Mouse (Mus musculus) layer of hippocampus, postnatal 14 days (tissue): Measurements from ENCODE around the gene Ceacam13. TPM values are rescaled to one million over a fixed set of nuclear protein-coding genes. Genes with fewer than 3 reads are reported as not detected.
"Not testable (repeated sequence)": the region's sequence is repeated elsewhere in the genome, so short reads cannot be mapped to it uniquely, and the experiment has no call there.

Experiments
- DNase-seq, 2 experiments: peaks; one replicate each; pipeline ENCODE4 v3.0.0; 2021 to 2022; ENCODE audit warnings: low spot score in 2 of 2, mixed read lengths in 1 of 2
- long read RNA-seq, 2 experiments: library from polyadenylated mRNA; stranded (forward); transcript quantifications; one replicate each; pipeline ENCODE4 v2.0.0; 2021
- microRNA-seq, 2 experiments: library from miRNA; unstranded; fragments of <30 nt; microRNA quantifications; one replicate each; pipeline ENCODE4 v1.2.0; 2021
- total RNA-seq, 2 experiments: library from RNA; stranded (reverse); gene quantifications; 2 replicates each; pipeline ENCODE4 v1.2.3; 2021

The Ceacam13 gene
- not detected for total RNA-seq
- long read RNA-seq, experiment 1, result 0 reads
- long read RNA-seq, experiment 2, result 0 reads

GRCm38 (mm10) chr7:18009589-18009988 lies at the start of gene Ceacam13:
Ceacam13 (plus strand) TSS chr7:18009889.
- DNase-seq, result no peak

DNA sequence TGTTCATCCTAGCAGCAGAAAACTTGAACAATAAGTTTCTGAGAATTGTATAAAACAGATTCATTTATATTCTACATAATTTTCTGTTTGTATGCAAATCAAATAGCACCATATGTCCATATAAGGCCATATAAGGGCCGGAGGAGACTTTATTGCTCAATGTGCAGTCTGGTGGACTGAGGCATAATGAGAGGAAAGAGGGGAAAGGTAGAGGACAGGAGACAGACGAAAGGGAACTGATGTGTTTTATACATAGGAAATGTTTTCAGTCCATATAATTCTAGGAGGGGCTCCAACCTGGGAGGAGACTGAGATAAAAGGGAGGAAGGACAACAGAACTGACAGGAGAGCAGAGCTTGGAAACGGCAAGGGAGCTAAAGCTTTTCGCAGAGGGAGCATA lies 37.9 kb upstream of the Ceacam13 start, which contains the start of gene Ceacam11:
TSS of gene Ceacam11 (plus strand) at position 301 of the 400 bp plus-strand sequence.
- DNase-seq, result no peak

- not testable (repeated sequence) for DNase-seq
Measured at GRCm38 (mm10) chr7:18001131-18001530, 8.6 kb upstream of the Ceacam13 start.

GRCm38 (mm10) chr7:18065629-18066028 lies 55.9 kb downstream of the Ceacam13 start, which contains the start of gene Ceacam12:
Ceacam12 (plus strand) TSS chr7:18065929.
- no peak for DNase-seq

Small RNA genes within 50 kb of the gene (microRNA-seq; reads per million reads assigned to microRNA genes)
- gene Gm22414, result 0 reads per million in 2 experiments

Other genes with a start within 250 kb of the Ceacam13 start
- not detected for gene Ceacam14, start 197.3 kb upstream of the Ceacam13 start, total RNA-seq
- not detected for gene Gm5155, start 138.1 kb upstream of the Ceacam13 start, total RNA-seq
- gene Ceacam11, start 37.8 kb upstream of the Ceacam13 start, total RNA-seq, result not detected
- not detected for gene Ceacam12, start 56.0 kb downstream of the Ceacam13 start, total RNA-seq
- not detected for gene Igfl3, start 166.6 kb downstream of the Ceacam13 start, total RNA-seq
- gene Mill1, start 235.5 kb downstream of the Ceacam13 start, total RNA-seq, result not detected